Comparison of ENCODE assay signal across 22 mouse cellular contexts in the genomic region with DNA sequence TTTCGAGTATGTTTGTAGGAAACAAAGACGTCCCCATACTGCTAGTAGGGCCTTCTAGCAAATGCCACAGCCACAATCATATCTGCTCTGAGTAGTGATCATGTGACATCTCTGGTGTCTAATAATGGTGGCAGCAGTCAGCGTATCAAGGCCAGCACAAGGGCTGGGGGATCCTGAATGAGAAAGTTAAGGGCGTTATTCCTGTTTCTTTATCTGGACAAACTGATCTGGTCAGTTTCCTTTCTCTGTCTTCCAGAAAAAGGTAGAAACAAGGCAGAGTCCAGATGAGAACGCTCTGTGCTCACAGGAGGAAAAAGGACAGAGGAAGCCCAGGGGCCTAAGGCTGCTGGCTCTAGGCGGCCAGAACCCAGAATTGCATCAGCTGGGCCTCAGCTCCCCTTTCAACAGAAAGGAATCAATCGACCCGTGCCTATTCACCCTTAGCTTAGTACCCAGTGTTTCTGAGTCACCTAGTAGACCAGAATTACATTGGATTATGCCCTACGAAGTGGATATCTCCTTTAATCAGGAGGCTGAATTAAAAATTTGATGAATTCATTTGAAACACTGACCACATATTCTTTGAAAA. TPM values are rescaled to one million over a fixed set of nuclear protein-coding genes. Genes with fewer than 3 reads are reported as not detected.
DNase-seq lines count a peak whose midpoint lies in the region; ATAC-seq and TF ChIP-seq lines count a peak whose summit lies in the region.
"Had no signal": no experiment of that assay in that cellular context is flagged by ENCODE, and none has a peak within 500 bp of the region (broad histone marks: within the 10 kb centered on the region; RNA-seq: fewer than 3 reads in every experiment).

No protein-coding gene starts in this region.

- H3K4me3 ChIP-seq in G1E (ENCODE audit: low read depth, low read length) = no peak overlapping the region; the same call in 1 of the 2 replicates
- H3K4me3 ChIP-seq in bone marrow, adult 2 months (replicated peaks; ENCODE audit: control insufficient read depth, low read depth, low read length) = no peak overlapping the region
- H3K4me3 ChIP-seq in liver, adult 2 months (ENCODE audit: insufficient read depth, low read depth, low read length) = no peak overlapping the region
- H3K4me3 ChIP-seq in liver, embryonic 16.5 days (ENCODE audit: low read depth, low read length) = 0 out of 2 replicates have a peak overlapping the region, but pooled peaks have one; percentile 1
- no peak overlapping the region for H3K4me3 ChIP-seq in hindbrain, embryonic 10.5 days
- H3K4me3 ChIP-seq: forebrain, embryonic 13.5 days; kidney, embryonic 15.5 days; limb, embryonic 15.5 days; midbrain, embryonic 12.5 days had no signal

- no peaks in the 10 kb centered on the region for H3K27me3 ChIP-seq in G1E (ENCODE audit: insufficient read depth, low read length)
- no peaks in the 10 kb centered on the region for H3K27me3 ChIP-seq in liver, adult 2 months (ENCODE audit: control insufficient read depth, insufficient read depth, low read length)
- H3K27me3 ChIP-seq in liver, embryonic 16.5 days (ENCODE audit: control insufficient read depth, insufficient read depth, low read depth, low read length) = no peaks in the 10 kb centered on the region
- H3K27me3 ChIP-seq in hindbrain, embryonic 10.5 days (ENCODE audit: insufficient read depth, poor library complexity, severe bottlenecking) = no peaks in the 10 kb centered on the region
- H3K27me3 ChIP-seq: forebrain, embryonic 13.5 days; kidney, embryonic 15.5 days; limb, embryonic 15.5 days; midbrain, embryonic 12.5 days had no signal

- H3K4me1 ChIP-seq in G1E (ENCODE audit: insufficient read depth, low read depth, low read length) = peaks cover 62% of the 10 kb centered on the region
- no peaks in the 10 kb centered on the region; the same call in 1 of the 2 replicates for H3K4me1 ChIP-seq in bone marrow, adult 2 months (ENCODE audit: control insufficient read depth, insufficient read depth, low read length)
- H3K4me1 ChIP-seq in liver, adult 2 months (ENCODE audit: control insufficient read depth, insufficient read depth, low read length) = peaks cover 31% of the 10 kb centered on the region
- peaks cover 71% of the 10 kb centered on the region for H3K4me1 ChIP-seq in liver, embryonic 16.5 days (ENCODE audit: control insufficient read depth, low read depth, low read length)
- H3K4me1 ChIP-seq in hindbrain, embryonic 10.5 days (replicated peaks) = 0 out of 2 replicates have a peak, but pooled peaks cover 2% of the 10 kb centered on the region
- H3K4me1 ChIP-seq: kidney, embryonic 15.5 days; limb, embryonic 15.5 days; midbrain, embryonic 12.5 days had no signal

- H3K9ac ChIP-seq in liver, adult 2 months (ENCODE audit: low read depth, low read length) = peak overlapping the region; percentile 49
- H3K9ac ChIP-seq in liver, embryonic 16.5 days (ENCODE audit: low read depth, low read length) = peak overlapping the region; percentile 51
- H3K9ac ChIP-seq: forebrain, embryonic 13.5 days; kidney, embryonic 15.5 days; limb, embryonic 15.5 days; midbrain, embryonic 12.5 days had no signal

- no peak for TF ChIP-seq POLR2A in bone marrow, adult 2 months (IDR thresholded peaks at IDR 0.05; ENCODE audit: borderline replicate concordance, control insufficient read depth, low read depth, low read length)
- no peak for TF ChIP-seq POLR2A in liver, adult 2 months (IDR thresholded peaks at IDR 0.05; ENCODE audit: extremely low read depth, insufficient read depth, low read length)

- H3K36me3 ChIP-seq in G1E (replicated peaks) = no peaks in the 10 kb centered on the region
- H3K36me3 ChIP-seq in liver, adult 2 months (ENCODE audit: control insufficient read depth, insufficient read depth, low read length) = peaks cover 24% of the 10 kb centered on the region
- H3K36me3 ChIP-seq in liver, embryonic 16.5 days (ENCODE audit: control insufficient read depth, insufficient read depth) = no peaks in the 10 kb centered on the region
- H3K36me3 ChIP-seq in hindbrain, embryonic 10.5 days = no peaks in the 10 kb centered on the region
- H3K36me3 ChIP-seq: kidney, embryonic 15.5 days; limb, embryonic 15.5 days; midbrain, embryonic 12.5 days had no signal

- ATAC-seq in G1E (ENCODE audit: extremely low read depth, insufficient number of reproducible peaks, low FRiP score, poor library complexity, severe bottlenecking) = 0 out of 2 replicates have a peak, but pooled peaks have one; percentile 22
- ATAC-seq in liver, embryonic 16.5 days (ENCODE audit: low read depth) = peak; percentile 67
- ATAC-seq: forebrain, embryonic 13.5 days; hindbrain, postnatal 0 days; lung, postnatal 0 days; Patski had no signal

- TF ChIP-seq CTCF in G1E (IDR thresholded peaks at IDR 0.05; ENCODE audit: low read depth, low read length) = no peak
- TF ChIP-seq CTCF in bone marrow, adult 2 months (IDR thresholded peaks at IDR 0.05; ENCODE audit: control insufficient read depth, insufficient read depth, low read length) = no peak
- no peak for TF ChIP-seq CTCF in liver, adult 2 months (IDR thresholded peaks at IDR 0.05; ENCODE audit: low read depth, low read length)

- H3K27ac ChIP-seq in bone marrow, adult 2 months (ENCODE audit: control insufficient read depth, insufficient read depth, low read depth, low read length, poor library complexity) = peak overlapping the region; percentile 36
- peak overlapping the region; percentile 92 for H3K27ac ChIP-seq in liver, adult 2 months (replicated peaks; ENCODE audit: insufficient read depth, low read depth, low read length)
- H3K27ac ChIP-seq in liver, embryonic 16.5 days (ENCODE audit: low read length) = peak overlapping the region; percentile 90
- no peak overlapping the region for H3K27ac ChIP-seq in hindbrain, embryonic 10.5 days
- H3K27ac ChIP-seq: forebrain, embryonic 13.5 days; hindbrain, postnatal 0 days; kidney, embryonic 15.5 days; limb, embryonic 15.5 days; midbrain, embryonic 12.5 days had no signal

- 30% methylated on average over 9 of the region's 9 CpGs for WGBS in bone marrow, adult 2 months
- WGBS in liver, adult 2 months = 27% methylated on average over 9 of the region's 9 CpGs
- WGBS in liver, embryonic 16.5 days (ENCODE audit: insufficient replicate concordance) = 20% methylated on average over 9 of the region's 9 CpGs
- WGBS in hindbrain, embryonic 10.5 days = 84% methylated on average over 9 of the region's 9 CpGs

- no peak for DNase-seq in G1E (ENCODE audit: low spot score)
- peak; percentile 81 for DNase-seq in liver, adult 2 months (ENCODE audit: extremely low read depth, low read depth, low spot score)
- DNase-seq in cerebellum, adult 11-12 months = no peak
- no peak for DNase-seq in heart, postnatal 4 days
- DNase-seq in layer of hippocampus, adult 9-11 months = no peak
- no peak for DNase-seq in hindbrain, embryonic 10.5 days (ENCODE audit: low spot score)
- DNase-seq: adrenal gland, adult 8-10 months; cerebellum, adult 9-11 months; kidney, adult 11 months; kidney, postnatal 36 days; left cerebral cortex, postnatal 4 days; thymus, postnatal 14 days had no signal

- no peaks in the 10 kb centered on the region for H3K9me3 ChIP-seq in G1E (replicated peaks)
- H3K9me3 ChIP-seq in liver, embryonic 16.5 days (replicated peaks; ENCODE audit: control insufficient read depth, low read length) = no peaks in the 10 kb centered on the region
- no peaks in the 10 kb centered on the region for H3K9me3 ChIP-seq in hindbrain, embryonic 10.5 days
- H3K9me3 ChIP-seq: forebrain, embryonic 13.5 days; kidney, embryonic 15.5 days; limb, embryonic 15.5 days; midbrain, embryonic 12.5 days had no signal

- H3K79me2 ChIP-seq in liver, adult 2 months (ENCODE audit: control insufficient read depth, insufficient read depth, low read length) = peaks cover 31% of the 10 kb centered on the region; the same call in 1 of the 2 replicates

- H3K4me2 ChIP-seq in liver, embryonic 16.5 days (ENCODE audit: low read depth, low read length) = peak overlapping the region; percentile 30; the same call in 1 of the 2 replicates
- H3K4me2 ChIP-seq: forebrain, embryonic 13.5 days; kidney, embryonic 15.5 days; limb, embryonic 15.5 days; midbrain, embryonic 12.5 days had no signal

RNA-seq across cellular contexts. Expression of a gene that starts 11.9 kb away (rescaled TPM):
- total RNA-seq in G1E (2014; fragmentation: Nextera tagmentation) (2.8 and 4.9 TPM in 2 replicates), G1E (2017) (1.9 and 2.2 TPM in 2 replicates)
- 0.04 and 0.05 TPM in 2 replicates for polyA plus RNA-seq in G1E (2012)
- polyA plus RNA-seq in bone marrow, adult 2 months (2011; ENCODE audit: insufficient read depth, insufficient read length, low replicate concordance, missing spikeins) = 14.1 and 17.7 TPM in 2 replicates
- 254 and 300 TPM in 2 replicates for total RNA-seq in liver, adult 2 months (2014; rRNA removed)
- 110 and 114 TPM in 2 replicates for polyA plus RNA-seq in liver, adult 2 months (2012; rRNA removed)
- 7.5 and 9.0 TPM in 2 replicates for polyA plus RNA-seq in liver, embryonic 16.5 days (2015; fragmentation: Nextera tagmentation; extraction: Ambion mirVana)
- total RNA-seq in heart, postnatal 4 days (2021) = under 1 TPM; 0.09 to 0.24 TPM
- polyA plus RNA-seq in hindbrain, embryonic 10.5 days (2016; fragmentation: Nextera tagmentation; extraction: Ambion mirVana) = 0.10 TPM in 1 of 2 replicates, not detected in the other

RNA-seq across cellular contexts. Expression of a gene that starts 59.0 kb away (rescaled TPM):
- total RNA-seq in G1E (2014; fragmentation: Nextera tagmentation) (not detected in 2 replicates), G1E (2017) (not detected in 2 replicates)
- not detected in 2 replicates for polyA plus RNA-seq in G1E (2012)
- 1.5 and 1.9 TPM in 2 replicates for polyA plus RNA-seq in bone marrow, adult 2 months (2011; ENCODE audit: insufficient read depth, insufficient read length, low replicate concordance, missing spikeins)
- 0.34 and 0.46 TPM in 2 replicates for total RNA-seq in liver, adult 2 months (2014; rRNA removed)
- polyA plus RNA-seq in liver, adult 2 months (2012; rRNA removed) = 0.09 and 0.16 TPM in 2 replicates
- polyA plus RNA-seq in liver, embryonic 16.5 days (2015; fragmentation: Nextera tagmentation; extraction: Ambion mirVana) = 1.1 and 1.6 TPM in 2 replicates
- 10 to 100 TPM; 56.7 to 59.8 TPM for total RNA-seq in heart, postnatal 4 days (2021)
- 0.80 and 5.7 TPM in 2 replicates for polyA plus RNA-seq in hindbrain, embryonic 10.5 days (2016; fragmentation: Nextera tagmentation; extraction: Ambion mirVana)
- total RNA-seq: neutrophil, adult 5-6 weeks had no signal
